Mouse (Mus musculus) embryonic facial prominence, embryonic 11.5 days (tissue): ENCODE measurements around the gene Comt. TPM values are rescaled to one million over a fixed set of nuclear protein-coding genes. Genes with fewer than 3 reads are reported as not detected.

ENCODE experiments used
- ATAC-seq: fragments of 200-750 bp; cut with Nextera tagmentation; replicated peaks from 2 replicates; pipeline ENCODE4 v1.8.0; 2017; ENCODE audit warnings: low read depth; ENCODE audit not compliant: insufficient number of reproducible peaks, low FRiP score, low TSS enrichment
- DNase-seq: peaks from one replicate; pipeline ENCODE4 v3.0.0-alpha.2; 2015; ENCODE audit warnings: low spot score
- H3K27ac ChIP-seq: fragments of 300-500 bp; sonication (generic); replicated peaks from 2 replicates; pipeline ENCODE4 v1.5.1; 2014; ENCODE audit warnings: mild to moderate bottlenecking, low read depth, low read length, control low read depth
- H3K27me3 ChIP-seq: fragments of 300-500 bp; sonication (generic); 2 replicates; pipeline ENCODE4 v1.6.1; 2014; ENCODE audit warnings: mild to moderate bottlenecking, low read length, moderate library complexity, mixed read lengths; ENCODE audit not compliant: control insufficient read depth, insufficient read depth
- H3K36me3 ChIP-seq: fragments of 300-500 bp; sonication (generic); replicated peaks from 2 replicates; pipeline ENCODE4 v1.6.1; 2014; ENCODE audit warnings: low read depth, mild to moderate bottlenecking, low read length, moderate library complexity, mixed read lengths; ENCODE audit not compliant: control insufficient read depth, insufficient read depth
- H3K4me1 ChIP-seq: fragments of 300-500 bp; sonication (generic); 2 replicates; pipeline ENCODE4 v1.6.1; 2014; ENCODE audit warnings: low read length, mixed read lengths; ENCODE audit not compliant: control insufficient read depth, insufficient read depth
- H3K4me2 ChIP-seq: fragments of 300-500 bp; sonication (generic); 2 replicates; pipeline ENCODE4 v1.6.1; 2014; ENCODE audit warnings: low read depth, mild to moderate bottlenecking, control low read depth, low read length, moderate library complexity
- H3K4me3 ChIP-seq: fragments of 300-500 bp; sonication (generic); 2 replicates; pipeline ENCODE4 v1.5.1; 2014; ENCODE audit warnings: low read depth, low read length, control low read depth
- H3K9ac ChIP-seq: fragments of 300-500 bp; sonication (generic); replicated peaks from 2 replicates; pipeline ENCODE4 v1.6.1; 2014; ENCODE audit warnings: mild to moderate bottlenecking, control low read depth, low read length
- H3K9me3 ChIP-seq: fragments of 300-500 bp; sonication (generic); replicated peaks from 2 replicates; pipeline ENCODE4 v1.6.1; 2016; ENCODE audit warnings: mild to moderate bottlenecking, low read length, inconsistent platforms, mixed read lengths; ENCODE audit not compliant: control insufficient read depth
- WGBS: fragments of 180-500 bp; shearing (Covaris S2); extraction: QIAGEN DNeasy Blood & Tissue Kit; methylation state at CpG from one replicate; pipeline ENCODE4 v1.1.7; 2014; 5-methylcytosine and 5-hydroxymethylcytosine counted together
- polyA plus RNA-seq: library from polyadenylated mRNA; unstranded; fragments of >200 nt; fragmentation: Nextera tagmentation; extraction: Ambion mirVana; gene quantifications from 2 replicates; pipeline ENCODE4 v1.2.1, GENCODE M21; 2014

Comt gene
- polyA plus RNA-seq, 1 experiment from 2014 or later = 47.4 TPM

GRCm38 (mm10) chr16:18413032-18413816, 13.4 kb downstream of the Comt start:
- DNase-seq (no peak), ATAC-seq (no peak)
- Histone ChIP-seq H3K4me1 (no peaks in the 10 kb centered on the region), H3K27me3 (no peaks in the 10 kb centered on the region), H3K4me2 (no peak overlapping the region), H3K9ac (no peak overlapping the region), H3K4me3 (no peak overlapping the region), H3K9me3 (no peaks in the 10 kb centered on the region), H3K36me3 (peaks cover 3% of the 10 kb centered on the region; the same call in 1 of the 2 replicates), H3K27ac (no peak overlapping the region)
- 87% methylated on average over 7 of the region's 7 CpGs for WGBS

DNA sequence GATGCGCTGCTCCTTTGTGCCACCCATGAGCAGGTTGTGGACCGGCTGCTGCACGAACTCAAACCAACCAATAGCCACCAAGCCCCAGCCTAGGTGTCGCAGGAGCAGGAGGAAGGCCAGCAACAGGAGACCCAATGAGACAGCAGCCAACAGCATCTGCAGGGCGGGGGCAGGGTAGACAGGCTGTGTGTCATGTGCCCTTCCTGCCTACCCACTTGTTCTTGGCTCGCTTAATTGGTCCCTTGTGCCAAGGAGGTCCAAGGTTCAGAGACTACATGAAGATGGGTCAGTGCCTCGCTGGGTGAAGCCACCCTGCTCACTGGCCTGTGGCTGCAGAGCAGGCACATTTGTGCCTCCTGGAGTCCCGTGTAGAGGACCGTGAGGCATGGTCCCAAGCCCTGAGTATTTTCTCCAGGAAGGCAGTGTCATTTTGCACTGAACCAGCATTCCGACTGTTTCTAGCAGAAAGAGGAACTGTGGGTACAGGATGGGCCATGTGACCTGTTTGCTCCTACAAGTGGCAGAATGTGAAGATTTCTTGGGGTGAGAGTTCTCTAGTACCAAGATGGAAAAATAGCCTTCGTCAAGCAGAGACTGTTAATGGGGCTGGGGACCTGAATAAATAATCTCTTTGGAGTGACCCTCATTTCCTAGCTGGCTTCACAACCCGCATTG, 14.7 kb downstream of the Comt start:
- DNase-seq (no peak), ATAC-seq (no peak)
- Histone ChIP-seq H3K4me3 (no peak overlapping the region), H3K27ac (no peak overlapping the region), H3K9ac (no peak overlapping the region), H3K36me3 (peaks cover 5% of the 10 kb centered on the region; the same call in 1 of the 2 replicates), H3K27me3 (no peaks in the 10 kb centered on the region), H3K9me3 (no peaks in the 10 kb centered on the region), H3K4me2 (no peak overlapping the region), H3K4me1 (no peaks in the 10 kb centered on the region)
- 87% methylated on average over 12 of the region's 12 CpGs for WGBS

- H3K36me3 ChIP-seq = peaks cover 5% of the 10 kb centered on the region; the same call in 1 of the 2 replicates
- 76% methylated on average over 13 of the region's 13 CpGs for WGBS
- H3K4me1 ChIP-seq = no peaks in the 10 kb centered on the region
- DNase-seq (no peak), ATAC-seq (no peak)
- H3K4me3 ChIP-seq = no peak overlapping the region
- no peak overlapping the region for H3K27ac ChIP-seq
- H3K9ac ChIP-seq = no peak overlapping the region
- H3K9me3 ChIP-seq = no peaks in the 10 kb centered on the region
- no peak overlapping the region for H3K4me2 ChIP-seq
- H3K27me3 ChIP-seq = no peaks in the 10 kb centered on the region
Measured at GRCm38 (mm10) chr16:18411026-18411649, 15.5 kb downstream of the Comt start.

- Histone ChIP-seq H3K27ac (no peak overlapping the region), H3K36me3 (peaks cover 6% of the 10 kb centered on the region)
- DNase-seq = no peak
Measured at GRCm38 (mm10) chr16:18410418-18410817, 16.2 kb downstream of the Comt start.

DNA sequence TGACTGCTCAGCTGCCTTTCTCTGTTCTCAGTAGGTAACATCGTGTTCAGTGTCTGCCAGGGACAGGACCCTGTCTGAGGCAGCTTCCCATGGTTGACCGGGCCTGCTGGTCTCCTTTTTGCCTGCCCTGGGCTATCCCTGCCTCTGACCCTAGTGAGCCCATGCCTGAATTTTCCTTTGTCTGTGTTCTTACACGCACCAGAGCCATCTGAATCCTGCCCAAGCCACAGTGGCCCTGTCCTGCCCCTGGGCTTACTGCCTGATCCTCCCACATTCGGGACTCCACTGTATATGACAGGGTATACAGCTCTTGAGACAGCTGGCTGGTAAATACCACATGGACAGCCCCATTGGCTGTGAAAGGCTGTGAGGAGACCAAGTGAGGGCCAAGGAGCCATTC, 16.9 kb downstream of the Comt start:
- H3K27ac ChIP-seq = no peak overlapping the region
- DNase-seq = no peak
- H3K36me3 ChIP-seq = peaks cover 7% of the 10 kb centered on the region
- WGBS = 72% methylated on average over 4 of the region's 4 CpGs
- no peak overlapping the region for H3K4me2 ChIP-seq
- no peak overlapping the region for H3K4me3 ChIP-seq
- no peaks in the 10 kb centered on the region for H3K9me3 ChIP-seq
- no peaks in the 10 kb centered on the region for H3K27me3 ChIP-seq
- no peaks in the 10 kb centered on the region for H3K4me1 ChIP-seq
- H3K9ac ChIP-seq = no peak overlapping the region
- ATAC-seq = no peak; the same call in 1 of the 2 replicates

More at GRCm38 (mm10) chr16:18410418-18410817, 16.2 kb downstream of the Comt start:
- no peaks in the 10 kb centered on the region for H3K9me3 ChIP-seq
- H3K4me1 ChIP-seq = no peaks in the 10 kb centered on the region
- H3K4me2 ChIP-seq = no peak overlapping the region
- ATAC-seq = no peak
- H3K27me3 ChIP-seq = no peaks in the 10 kb centered on the region
- no peak overlapping the region for H3K4me3 ChIP-seq
- 66% methylated on average over 5 of the region's 5 CpGs for WGBS
- no peak overlapping the region for H3K9ac ChIP-seq

GRCm38 (mm10) chr16:18407912-18408311, 18.7 kb downstream of the Comt start:
- no peaks in the 10 kb centered on the region for H3K4me1 ChIP-seq
- no peak overlapping the region for H3K4me2 ChIP-seq
- ATAC-seq (no peak), DNase-seq (no peak)
- H3K9ac ChIP-seq = no peak overlapping the region
- peaks cover 13% of the 10 kb centered on the region for H3K36me3 ChIP-seq
- no peaks in the 10 kb centered on the region for H3K9me3 ChIP-seq
- 84% methylated on average over 7 of the region's 7 CpGs for WGBS
- no peaks in the 10 kb centered on the region for H3K27me3 ChIP-seq
- no peak overlapping the region for H3K27ac ChIP-seq
- H3K4me3 ChIP-seq = no peak overlapping the region

- ATAC-seq (no peak), DNase-seq (peak; percentile 56)
- no peak overlapping the region for H3K27ac ChIP-seq
Measured at GRCm38 (mm10) chr16:18406293-18406692, 20.4 kb downstream of the Comt start.

DNA sequence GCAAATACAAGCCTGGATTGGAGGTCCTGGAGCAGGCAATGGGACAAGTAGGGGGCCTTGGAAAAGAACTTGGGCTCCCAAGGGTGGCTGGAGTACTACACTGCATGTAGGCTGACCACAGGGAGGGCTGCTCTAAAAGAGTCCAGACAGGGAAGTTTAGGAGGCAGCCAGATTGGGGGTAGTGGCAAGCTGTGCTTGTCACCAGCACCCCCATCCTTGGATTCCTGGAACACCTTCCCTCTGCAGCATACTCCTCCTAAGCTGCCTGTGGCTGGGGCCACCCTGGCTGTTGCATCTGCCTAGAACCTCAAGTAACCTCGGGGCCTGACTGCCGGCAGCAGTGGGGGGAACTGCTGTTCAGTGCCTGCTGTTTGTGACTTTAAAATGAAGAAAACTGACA, 20.8 kb downstream of the Comt start:
- WGBS = 70% methylated on average over 2 of the region's 2 CpGs
- H3K36me3 ChIP-seq = peaks cover 17% of the 10 kb centered on the region

More at GRCm38 (mm10) chr16:18406293-18406692, 20.4 kb downstream of the Comt start:
- peaks cover 17% of the 10 kb centered on the region for H3K36me3 ChIP-seq
- 12% methylated on average over 2 of the region's 2 CpGs for WGBS
- no peak overlapping the region for H3K4me2 ChIP-seq
- H3K9me3 ChIP-seq = no peaks in the 10 kb centered on the region
- H3K4me3 ChIP-seq = no peak overlapping the region
- H3K27me3 ChIP-seq = no peaks in the 10 kb centered on the region
- H3K9ac ChIP-seq = no peak overlapping the region
- H3K4me1 ChIP-seq = no peaks in the 10 kb centered on the region

More for the DNA sequence above, 20.8 kb downstream of the Comt start:
- Histone ChIP-seq H3K4me3 (no peak overlapping the region), H3K9ac (no peak overlapping the region), H3K9me3 (no peaks in the 10 kb centered on the region), H3K4me1 (peaks cover 1% of the 10 kb centered on the region), H3K27me3 (no peaks in the 10 kb centered on the region), H3K4me2 (no peak overlapping the region), H3K27ac (no peak overlapping the region)
- DNase-seq (no peak), ATAC-seq (no peak)
